Mouse (Mus musculus) gastrocnemius, postnatal 14 days (tissue): Measurements from ENCODE around the gene Tnfrsf13b. TPM values are rescaled to one million over a fixed set of nuclear protein-coding genes. Genes with fewer than 3 reads are reported as not detected.
"Not testable (repeated sequence)": the region's sequence is repeated elsewhere in the genome, so short reads cannot be mapped to it uniquely, and the experiment has no call there.

Source experiments
- DNase-seq: peaks from one replicate; pipeline ENCODE4 v3.0.0; 2021; ENCODE audit warnings: mixed read lengths
- intact Hi-C: fragments of 180-260 bp; cut with DNase I; formaldehyde crosslinking; loops from one replicate; pipeline ENCODE4 v1.15.1; 2025; ENCODE audit warnings: low total_unique reads
- total RNA-seq, 2 experiments: library from RNA; stranded (reverse); gene quantifications; 2 replicates each; pipeline ENCODE4 v1.2.3; 2021

Tnfrsf13b gene
- total RNA-seq, 2 experiments from 2014 or later, result 0.29 to 0.37 TPM

GRCm38 (mm10) chr11:61123886-61124285 is 2.7 kb upstream of the Tnfrsf13b start:
- intact Hi-C loops, result no loop called here
- DNase-seq, result no peak

- intact Hi-C loops, result no loop called here
- DNase-seq, result no peak
These were observed 585 bp upstream of the Tnfrsf13b start for GRCm38 (mm10) chr11:61125970-61126369.

DNA sequence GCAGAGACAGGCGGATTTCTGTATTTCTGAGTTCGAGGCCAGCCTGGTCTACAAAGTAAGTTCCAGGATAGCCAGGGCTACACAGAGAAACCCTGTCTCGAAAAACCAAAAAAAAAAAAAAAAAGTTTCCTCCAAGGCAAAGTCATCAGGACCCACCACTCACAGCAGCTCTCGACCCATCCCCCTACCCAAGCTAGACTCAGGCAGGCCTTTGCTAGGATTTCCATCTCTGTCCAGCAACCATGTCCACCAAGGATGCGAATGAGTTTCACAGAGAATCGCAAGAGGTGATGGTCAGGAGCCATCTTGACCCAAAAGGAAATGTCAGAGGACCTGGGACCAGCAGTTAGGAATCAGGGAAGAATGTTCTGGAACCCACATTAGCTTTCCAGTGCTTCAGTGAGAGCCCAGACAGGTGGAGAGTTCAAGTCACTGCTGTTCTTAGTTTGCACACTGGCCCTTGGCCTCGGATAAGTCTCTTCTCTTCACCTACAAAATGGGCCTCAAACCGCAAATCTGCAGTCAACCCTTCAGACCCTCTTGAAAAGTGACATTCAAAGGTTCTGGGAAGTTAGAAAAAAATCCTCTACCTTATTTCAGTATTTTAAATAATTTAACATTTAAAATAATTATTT is 983 bp downstream of the Tnfrsf13b start:
- no peak for DNase-seq
- intact Hi-C loops, result no loop called here

DNA sequence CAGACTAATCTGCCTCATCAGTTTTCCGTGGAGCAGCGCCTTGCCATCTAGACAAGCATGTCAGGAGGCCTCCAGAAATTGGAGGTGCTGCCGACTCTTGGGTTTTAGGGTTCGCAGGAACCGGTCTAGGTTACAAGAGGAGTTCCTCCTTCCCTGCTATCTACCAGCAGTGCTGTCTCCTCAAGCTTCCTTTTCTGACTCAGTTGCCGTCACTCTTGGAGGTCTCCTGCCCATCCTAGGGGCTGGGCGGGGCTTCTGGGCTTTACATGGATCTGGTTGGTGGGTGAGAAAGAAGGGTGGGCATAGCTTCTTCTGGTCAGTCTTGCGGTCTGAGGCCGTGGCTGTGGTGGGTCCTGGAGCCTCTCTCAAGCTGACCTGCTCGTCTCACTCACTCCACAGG is 2.8 kb downstream of the Tnfrsf13b start:
- DNase-seq, result no peak
- intact Hi-C loops, result no loop called here

- intact Hi-C loops, DNase-seq: not testable (repeated sequence)
These were observed 4.1 kb downstream of the Tnfrsf13b start for GRCm38 (mm10) chr11:61130646-61131045.

DNA sequence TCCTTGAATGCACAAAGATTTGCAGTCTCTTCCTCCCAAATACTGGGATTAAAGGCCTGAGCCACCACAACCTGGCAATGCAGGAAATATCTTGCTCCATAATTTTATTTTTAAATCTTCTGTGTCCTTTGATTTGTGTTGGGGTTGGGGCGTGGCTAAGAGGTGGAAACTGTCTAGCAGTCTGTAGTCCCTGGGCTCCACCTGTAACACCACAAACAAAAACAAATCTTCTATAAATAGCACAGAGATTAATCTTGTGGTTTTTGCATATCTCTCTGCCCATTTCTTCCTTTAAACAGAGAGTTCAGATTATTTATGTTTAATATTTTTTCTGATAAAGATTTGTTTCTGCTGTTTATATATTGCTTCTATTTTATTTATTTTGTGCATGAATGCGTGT is 6.4 kb downstream of the Tnfrsf13b start:
- intact Hi-C loops, result no loop called here
- no peak for DNase-seq

DNA sequence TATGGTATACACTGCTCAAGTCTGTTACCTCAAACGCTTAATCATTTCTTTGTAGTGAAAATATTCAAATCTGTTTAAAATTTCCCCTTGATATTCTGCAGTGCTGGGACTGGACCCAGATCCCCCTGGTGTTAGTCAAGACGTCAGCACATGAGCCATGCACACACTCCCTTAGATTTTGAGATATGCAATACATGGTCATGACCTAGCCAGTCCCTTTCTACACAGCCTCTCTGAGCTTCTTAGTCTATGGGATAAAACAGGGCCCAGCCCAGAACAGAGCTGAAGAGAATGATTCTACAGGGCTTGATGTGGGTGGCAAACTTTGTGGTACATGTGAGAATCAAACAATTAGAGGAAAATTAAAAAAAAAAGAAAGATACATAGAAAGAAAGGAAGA is 15.1 kb downstream of the Tnfrsf13b start:
- intact Hi-C loops, result no loop called here
- DNase-seq, result no peak

DNA sequence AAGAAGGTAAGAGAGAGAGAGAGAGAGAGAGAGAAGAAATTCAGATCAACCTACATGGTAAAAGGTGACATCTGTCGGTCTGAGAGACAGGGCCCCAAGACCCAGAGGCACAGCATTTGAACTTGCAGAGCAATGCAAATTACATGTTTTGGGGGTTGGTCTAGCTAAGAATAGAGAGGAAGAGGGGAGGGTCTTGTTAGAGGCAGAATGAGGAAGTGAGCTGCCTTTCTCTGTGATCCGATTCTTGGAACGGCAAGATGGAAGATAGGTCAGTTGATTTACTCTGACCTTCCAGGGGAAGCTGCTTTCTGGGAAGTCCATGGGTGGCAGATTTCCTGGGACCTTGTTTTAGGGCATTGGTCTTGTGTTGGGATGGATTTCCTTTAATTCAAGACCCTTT is 15.7 kb downstream of the Tnfrsf13b start:
- intact Hi-C loops, result no loop called here
- DNase-seq, result no peak

DNA sequence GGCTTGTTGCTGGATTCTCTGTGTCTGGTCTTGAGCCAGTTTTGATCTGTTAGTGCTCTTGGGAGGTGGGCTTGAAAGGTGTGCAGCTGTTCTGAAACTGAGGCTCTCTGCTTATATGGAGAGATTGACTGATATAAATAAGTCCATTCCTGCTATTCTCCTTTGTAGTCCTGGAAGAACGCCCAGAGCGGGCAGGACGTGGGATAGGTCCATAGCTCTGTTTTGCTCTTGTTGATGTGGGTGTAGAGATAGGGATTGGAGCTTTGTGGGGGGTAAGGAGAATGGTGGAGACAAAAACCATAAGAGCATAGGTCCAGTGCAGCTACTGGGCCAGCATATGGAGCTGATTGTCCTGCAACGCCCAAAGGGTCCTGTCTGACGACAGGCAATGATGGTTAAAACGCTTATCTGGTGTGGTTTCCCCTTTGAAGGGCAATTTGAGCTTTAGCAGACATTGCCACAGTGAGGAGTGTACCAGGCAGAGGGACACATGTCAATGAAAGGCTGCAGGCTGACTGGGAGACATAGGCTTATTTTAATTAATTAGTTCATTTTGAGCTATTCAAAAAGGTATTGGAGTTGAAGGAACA is 16.5 kb downstream of the Tnfrsf13b start:
- intact Hi-C loops, result no loop called here
- DNase-seq, result no peak

- no peak for DNase-seq
- intact Hi-C loops, result no loop called here
These were observed 17.3 kb downstream of the Tnfrsf13b start for GRCm38 (mm10) chr11:61143564-61144469.

- intact Hi-C loops, result no loop called here
These were observed 19.0 kb downstream of the Tnfrsf13b start for GRCm38 (mm10) chr11:61145551-61145950.

GRCm38 (mm10) chr11:61146645-61147299 is 20.2 kb downstream of the Tnfrsf13b start:
- intact Hi-C loops, result no loop called here
- no peak for DNase-seq

More at GRCm38 (mm10) chr11:61145551-61145950, 19.0 kb downstream of the Tnfrsf13b start:
- DNase-seq, result no peak

- intact Hi-C loops, result no loop called here
These were observed 20.7 kb downstream of the Tnfrsf13b start for GRCm38 (mm10) chr11:61147300-61147683.

GRCm38 (mm10) chr11:61150233-61151001 is 23.9 kb downstream of the Tnfrsf13b start:
- DNase-seq, result no peak
- intact Hi-C loops, result loop anchor here (5.0 kb wide), 1 partner anchor 43 kb away; no protein-coding TSS in a partner anchor

More at GRCm38 (mm10) chr11:61147300-61147683, 20.7 kb downstream of the Tnfrsf13b start:
- DNase-seq, result no peak

- peak; percentile 14 for DNase-seq
- intact Hi-C loops, result no loop called here
These were observed 29.2 kb downstream of the Tnfrsf13b start for GRCm38 (mm10) chr11:61155727-61156126.

GRCm38 (mm10) chr11:61158141-61158540 is 31.6 kb downstream of the Tnfrsf13b start:
- intact Hi-C loops, result no loop called here
- no peak for DNase-seq

DNA sequence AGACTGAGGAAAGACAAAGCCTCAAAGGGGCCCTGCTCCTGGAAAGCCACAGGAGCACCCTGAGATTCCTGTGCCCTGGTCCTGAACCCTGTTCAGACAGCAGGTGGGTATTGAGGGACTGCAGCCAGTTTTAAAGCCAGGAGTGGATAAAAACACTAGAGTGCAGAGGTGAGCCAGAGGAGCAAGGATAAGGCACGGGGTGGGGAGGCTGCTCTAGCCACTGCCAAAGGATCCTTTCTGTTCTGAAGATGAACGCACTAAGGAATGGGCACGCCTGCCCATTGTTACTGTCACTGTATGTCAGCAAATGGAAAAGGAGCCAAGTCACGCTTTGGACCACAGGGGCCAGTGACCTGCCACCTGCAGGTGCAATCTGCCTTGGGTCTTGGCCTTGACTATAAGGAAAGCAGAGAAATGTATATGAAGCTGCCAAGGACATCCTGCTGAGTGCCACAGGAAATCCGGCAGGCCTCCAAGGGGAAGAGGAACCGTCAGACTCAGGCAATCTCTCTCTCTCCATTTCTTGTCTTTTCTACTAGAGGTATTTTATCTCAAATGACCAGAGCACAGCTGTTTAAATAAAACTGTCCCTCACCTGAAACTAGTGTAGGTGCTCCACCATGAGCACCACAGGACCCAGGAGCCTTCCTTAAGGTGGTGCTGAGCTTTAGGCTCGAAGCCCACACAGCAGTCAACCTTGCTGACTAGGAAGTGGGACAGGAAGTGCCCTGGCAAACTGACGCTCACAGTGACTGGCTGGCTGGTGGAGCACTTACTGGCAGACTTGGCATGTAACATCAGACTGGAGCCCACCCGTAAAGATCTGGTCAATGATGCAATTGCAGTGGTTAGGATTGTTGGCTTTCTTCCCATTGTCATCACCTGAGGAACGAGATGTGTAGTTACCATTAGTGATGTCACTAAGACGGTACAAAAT is 33.5 kb downstream of the Tnfrsf13b start:
- intact Hi-C loops, result no loop called here
- DNase-seq, result no peak

- intact Hi-C loops, result no loop called here
- DNase-seq, result no peak
These were observed 34.6 kb downstream of the Tnfrsf13b start for GRCm38 (mm10) chr11:61161121-61161520.
